Mouse (Mus musculus) brain, embryonic 18.5 days (tissue): ENCODE measurements around the gene Smim7.

ENCODE experiments used
- DNase-seq: peaks from one replicate; pipeline ENCODE4 v3.0.0-alpha.2; 2012; ENCODE audit warnings: low read depth, low spot score

The Smim7 gene

DNA sequence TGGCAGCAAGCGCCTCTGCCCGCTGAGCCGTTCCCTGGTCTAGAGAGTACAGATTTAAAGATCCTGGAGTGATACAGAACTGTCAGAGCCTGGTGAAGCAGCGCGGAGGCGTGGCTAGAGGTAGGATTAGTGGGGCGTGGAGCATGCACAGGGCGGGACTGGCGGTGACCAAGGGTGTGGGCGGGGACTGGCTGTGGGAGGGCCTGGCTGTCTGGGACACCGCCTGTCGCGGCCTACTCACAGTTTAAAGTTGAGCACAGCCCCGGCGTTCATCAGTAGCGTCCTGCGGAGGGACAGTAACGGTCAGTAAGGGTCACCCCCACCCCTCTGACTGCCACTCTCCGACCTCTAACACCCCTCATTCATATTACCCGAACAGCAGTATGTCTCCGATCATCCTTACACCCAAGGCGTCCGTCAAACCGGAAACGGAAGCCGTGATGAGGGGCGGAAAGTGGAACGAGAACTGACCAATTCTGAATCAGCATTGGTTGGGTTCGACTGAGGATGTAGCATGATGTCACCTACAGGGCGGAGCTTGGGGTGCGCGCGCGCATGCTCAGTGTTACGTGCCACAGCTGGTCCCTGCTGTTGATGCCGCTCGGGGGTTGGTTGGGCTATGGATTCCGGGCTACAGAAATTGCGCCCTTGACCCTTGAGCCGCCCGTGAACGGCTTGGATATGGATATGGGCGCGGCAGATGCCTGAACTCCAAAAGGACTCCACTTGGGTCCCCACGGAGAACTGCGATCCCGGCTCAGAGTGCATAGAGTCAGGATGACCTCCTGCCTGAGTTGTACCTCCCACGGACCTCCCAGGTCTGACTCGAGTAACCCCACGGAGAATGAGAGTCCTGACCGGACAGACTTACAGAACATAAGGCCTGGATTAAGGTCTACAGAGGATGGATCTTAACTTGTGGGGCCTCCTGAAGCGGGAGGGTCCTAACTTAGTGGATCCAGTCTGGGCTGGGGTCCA is at the start of gene Smim7:
Smim7 (minus strand) TSS at position 456 of the 978 bp plus-strand sequence.
- DNase-seq, result peak; percentile 94

DNA sequence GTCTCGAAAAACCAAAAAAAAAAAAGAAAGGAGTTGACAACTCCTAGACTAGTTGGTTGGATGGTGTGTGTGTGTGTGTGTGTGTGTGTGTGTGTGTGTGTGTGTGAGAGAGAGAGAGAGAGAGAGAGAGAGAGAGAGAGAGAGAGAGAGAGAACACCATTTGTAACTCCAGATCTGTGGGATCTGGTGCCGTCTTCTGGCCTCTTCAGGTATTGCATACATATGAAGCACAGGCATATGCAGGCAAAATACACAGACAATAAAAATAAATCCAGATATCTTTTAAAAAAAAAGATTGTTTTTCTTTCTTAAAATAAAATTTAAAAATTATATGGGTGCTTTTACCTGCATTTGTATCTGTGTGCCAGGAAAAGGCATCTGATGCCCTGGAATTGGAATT is 19.3 kb upstream of the Smim7 start:
- no peak for DNase-seq

- DNase-seq, result no peak
Measured at GRCm38 (mm10) chr8:72589286-72589685, 18.4 kb upstream of the Smim7 start.

DNA sequence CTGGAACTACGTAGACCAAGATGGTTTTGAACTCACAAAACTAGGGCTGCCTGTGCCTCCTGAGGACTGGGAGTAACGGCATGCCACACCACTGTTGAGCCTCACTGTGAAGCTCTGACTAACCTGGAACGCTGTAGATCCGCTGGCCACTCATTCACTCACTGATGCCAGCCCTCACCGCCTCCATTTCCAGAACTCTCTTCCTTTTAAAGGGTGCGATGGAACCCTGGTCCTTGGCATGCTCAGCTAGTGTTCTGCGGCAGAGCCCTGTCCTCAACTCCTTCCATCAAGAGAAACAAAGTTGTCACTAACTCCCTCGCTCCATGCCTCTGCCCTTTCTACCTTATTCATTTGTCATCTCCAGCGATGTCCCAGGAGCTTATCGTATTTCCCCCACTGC is 18.0 kb upstream of the Smim7 start:
- DNase-seq, result no peak

DNA sequence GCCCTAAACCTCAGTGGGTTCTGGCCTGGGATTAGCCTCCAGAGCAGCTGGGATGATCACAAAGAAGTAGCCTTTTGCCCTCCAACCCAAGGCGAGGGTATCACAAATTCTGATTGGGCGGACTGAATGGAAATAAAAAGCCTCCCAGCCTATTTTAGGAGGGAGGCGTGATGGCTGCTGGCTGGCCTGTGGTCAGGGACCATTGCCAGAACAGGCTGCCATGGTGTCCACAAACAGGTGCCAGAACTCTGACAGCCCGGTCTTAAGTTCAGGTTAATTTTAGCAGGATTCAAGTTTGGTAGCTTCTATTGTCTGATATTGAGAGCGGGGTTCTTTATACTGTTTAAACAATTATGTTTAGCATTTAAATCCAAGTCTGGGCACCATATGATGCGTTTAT is 16.9 kb upstream of the Smim7 start:
- no peak for DNase-seq

DNA sequence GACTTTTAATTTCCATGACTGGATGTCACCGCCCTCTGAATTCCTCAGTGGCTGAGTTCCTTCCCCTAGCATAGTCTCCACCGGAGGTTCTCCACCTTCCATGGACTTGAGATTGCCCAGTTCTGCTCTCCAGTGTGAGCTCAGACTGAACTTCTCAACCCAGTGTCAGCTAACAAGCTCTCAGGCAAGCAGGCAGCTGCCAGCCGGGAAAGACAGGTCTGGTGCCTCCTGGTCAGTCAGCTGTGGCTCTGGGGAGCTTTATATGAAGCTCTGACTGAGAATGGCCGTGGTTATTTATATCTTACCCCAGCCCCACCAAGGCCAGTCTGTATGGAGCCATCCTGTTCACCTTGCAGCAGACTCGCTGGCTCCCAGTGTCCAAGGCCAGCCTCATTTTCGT is 13.5 kb upstream of the Smim7 start:
- no peak for DNase-seq

DNA sequence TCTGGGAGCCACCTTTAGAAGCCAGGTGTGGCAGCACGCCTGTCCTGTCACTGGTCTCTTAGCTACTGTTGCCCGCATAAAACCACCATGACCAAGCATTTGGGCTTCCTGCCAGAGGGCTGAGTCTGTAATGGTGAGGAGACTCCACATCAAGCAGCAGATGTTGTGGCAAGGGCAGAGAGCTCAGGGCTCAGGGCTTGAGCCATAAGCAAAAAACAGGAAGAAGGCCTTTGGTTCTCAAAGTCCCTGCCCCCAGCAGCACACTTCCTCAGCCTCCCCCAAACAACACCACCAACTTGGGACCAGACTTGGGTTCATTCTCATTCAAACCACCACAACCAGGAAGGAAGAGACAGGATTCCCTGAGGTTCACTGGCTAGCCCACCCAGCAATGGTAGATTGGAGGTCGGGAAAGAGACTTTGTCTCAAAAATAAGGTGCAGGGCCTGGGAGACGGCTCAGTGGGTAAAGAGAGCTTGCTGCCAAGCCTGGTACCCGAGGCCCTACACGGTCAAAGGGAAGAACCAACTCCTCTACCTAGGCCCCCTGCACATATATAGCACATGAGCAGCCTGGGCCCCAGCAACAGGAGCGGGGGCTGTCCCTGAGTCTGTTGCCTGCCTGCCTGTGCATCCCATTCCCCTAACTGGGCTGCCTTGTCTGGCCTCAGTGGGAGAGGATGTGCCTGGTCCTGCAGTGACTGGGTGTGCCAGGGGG is 12.3 kb upstream of the Smim7 start:
- DNase-seq, result no peak

- no peak for DNase-seq
Measured at GRCm38 (mm10) chr8:72579374-72579773, 8.5 kb upstream of the Smim7 start.

GRCm38 (mm10) chr8:72577941-72578340 is 7.1 kb upstream of the Smim7 start:
- no peak for DNase-seq

- no peak for DNase-seq
Measured at GRCm38 (mm10) chr8:72577266-72577665, 6.4 kb upstream of the Smim7 start.

GRCm38 (mm10) chr8:72575915-72576314 is 5.0 kb upstream of the Smim7 start:
- DNase-seq, result no peak

- DNase-seq, result no peak
Measured at GRCm38 (mm10) chr8:72573450-72573849, 2.6 kb upstream of the Smim7 start.

GRCm38 (mm10) chr8:72572507-72572906 is 1.6 kb upstream of the Smim7 start:
- DNase-seq, result no peak

DNA sequence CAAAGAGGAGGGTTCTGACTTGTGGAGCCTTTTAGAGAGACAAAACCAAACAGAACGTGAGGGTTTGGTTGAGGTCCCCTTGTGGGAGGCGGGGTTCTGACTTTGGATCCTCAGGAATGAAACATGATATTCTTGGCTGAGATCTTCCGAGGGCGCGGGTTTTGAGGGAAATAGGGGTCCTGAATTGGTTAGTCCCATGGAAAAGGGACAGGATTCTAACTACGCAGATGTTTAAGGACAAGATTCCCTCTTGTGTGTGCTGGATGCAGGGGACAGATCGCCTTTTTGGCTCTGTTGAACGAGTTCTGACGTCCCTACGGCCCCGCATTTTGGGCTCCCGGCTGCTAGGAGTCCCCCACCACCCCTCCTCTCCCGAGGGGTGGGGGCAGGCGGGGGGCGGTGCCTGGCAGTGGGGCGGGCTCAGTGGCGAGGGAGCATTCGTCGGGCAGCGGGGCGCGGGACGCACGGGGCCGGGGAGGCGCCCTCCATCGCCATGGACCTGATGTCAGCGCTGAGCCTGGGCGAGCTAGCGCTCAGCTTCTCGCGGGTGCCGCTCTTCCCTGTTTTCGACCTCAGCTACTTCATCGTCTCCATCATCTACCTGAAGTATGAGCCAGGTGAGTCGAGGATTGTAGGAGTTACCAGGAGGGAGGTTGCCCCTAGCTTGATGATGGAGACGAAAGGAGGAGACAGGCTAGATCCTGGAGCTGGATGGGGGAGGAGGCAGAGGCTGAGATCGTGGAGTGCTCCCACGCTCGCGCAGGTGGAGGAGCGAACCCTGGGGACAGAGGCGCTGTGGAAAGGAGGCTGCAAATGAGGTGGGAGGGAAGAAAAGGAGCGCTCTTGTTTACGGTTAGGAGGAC is 954 bp upstream of the Smim7 start, which contains the start of gene Tmem38a:
Tmem38a (plus strand) TSS at position 445 of the 863 bp plus-strand sequence.
- peak; percentile 14 for DNase-seq

DNA sequence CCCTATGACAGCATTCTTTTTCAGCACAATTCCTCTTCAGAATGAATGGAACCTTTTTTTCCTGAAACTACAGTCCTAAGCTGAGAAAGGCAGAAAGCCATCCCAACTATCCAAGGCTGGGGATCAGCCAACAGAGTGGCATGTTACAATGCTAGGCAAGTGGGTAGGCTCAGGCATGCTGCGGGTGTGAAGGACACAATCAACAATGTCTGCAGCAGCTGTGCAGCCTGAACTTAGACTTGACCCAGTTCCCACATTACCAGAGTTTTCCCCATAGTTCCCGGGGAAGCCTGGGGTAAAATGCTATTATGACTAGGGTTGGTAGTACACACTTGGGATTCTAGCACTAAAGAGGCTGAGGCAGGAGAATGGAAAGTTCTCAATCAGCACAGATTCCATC is 4.9 kb downstream of the Smim7 start:
- no peak for DNase-seq

DNA sequence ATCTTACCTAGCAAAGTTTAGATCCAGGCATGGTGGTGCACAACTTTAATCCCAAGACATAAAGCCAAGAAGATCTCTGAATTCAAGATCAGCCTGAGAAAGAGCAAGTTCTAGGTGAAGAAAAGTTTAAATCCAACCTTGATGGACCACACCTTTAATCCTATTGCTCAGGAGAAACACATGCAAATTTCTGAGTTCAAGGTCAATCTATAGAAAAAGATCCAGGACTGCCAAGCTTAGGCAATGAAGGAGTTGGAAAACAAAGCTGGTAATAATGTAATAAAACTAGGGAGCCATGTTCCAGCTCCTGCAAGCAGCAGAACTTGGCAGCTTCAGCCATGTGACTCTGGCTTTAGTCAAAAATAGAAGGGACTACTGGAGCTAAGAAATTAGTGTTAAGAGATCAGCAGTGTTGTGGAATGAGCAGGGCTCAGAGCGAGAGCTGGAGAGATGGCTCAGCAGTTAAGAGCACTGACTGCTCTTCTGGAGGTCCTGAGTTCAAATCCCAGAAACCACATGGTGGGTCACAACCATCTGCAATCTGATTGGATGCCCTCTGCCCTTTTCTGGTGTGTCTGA is 9.7 kb downstream of the Smim7 start:
- DNase-seq, result no peak

DNA sequence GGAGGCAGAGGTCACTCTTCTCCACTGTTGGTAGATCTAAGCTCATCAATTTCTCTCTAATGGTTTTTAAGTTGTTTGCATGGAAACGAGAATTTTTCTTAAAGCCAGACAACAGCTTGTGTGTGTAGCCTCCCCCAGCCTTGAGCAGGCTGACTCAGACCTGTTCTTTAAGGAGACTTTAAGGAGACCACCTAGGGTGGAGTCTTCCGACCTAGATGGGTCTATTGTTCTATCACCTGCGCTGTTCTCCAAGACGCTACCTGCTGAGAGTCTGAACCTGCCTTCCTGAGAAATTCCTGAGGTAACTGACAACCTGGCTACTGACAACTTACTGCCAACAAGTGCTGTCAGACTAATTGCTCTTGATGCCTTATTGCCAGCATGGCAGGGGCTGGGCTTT is 15.1 kb downstream of the Smim7 start:
- no peak for DNase-seq

DNA sequence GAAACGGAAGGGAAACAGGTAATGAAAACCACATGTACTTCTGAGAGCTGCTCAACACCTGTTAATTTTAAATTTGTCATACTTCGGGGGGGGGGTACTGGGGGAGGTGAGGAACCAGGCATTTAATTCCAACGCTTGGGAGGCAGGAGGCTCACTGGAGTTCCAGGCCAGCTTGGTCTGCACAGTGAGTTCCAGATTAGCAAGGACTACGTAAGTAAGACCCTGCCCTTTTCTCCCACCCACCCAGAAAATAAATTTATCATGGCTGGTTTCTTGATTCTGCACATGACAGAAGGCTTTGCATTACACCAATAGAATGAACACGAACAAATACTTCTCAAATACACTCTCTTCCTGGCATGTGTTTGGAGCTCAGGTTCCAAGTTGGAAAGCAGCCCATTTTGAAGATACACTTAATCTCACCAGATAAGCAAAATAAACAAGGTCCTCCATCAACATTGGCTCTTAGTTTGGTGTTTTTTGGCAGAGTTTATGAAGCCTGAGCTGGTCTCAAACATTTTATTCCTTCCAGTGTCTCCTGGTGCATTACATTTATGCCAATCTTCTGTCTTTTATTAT is 21.5 kb downstream of the Smim7 start:
- DNase-seq, result no peak

GRCm38 (mm10) chr8:72548644-72549313 is 22.1 kb downstream of the Smim7 start:
- DNase-seq, result no peak
